Mouse (Mus musculus) liver, embryonic 14.5 days (tissue): ENCODE measurements around the gene Ralgps1. TPM values are rescaled to one million over a fixed set of nuclear protein-coding genes. Genes with fewer than 3 reads are reported as not detected.

ENCODE experiments used
- ATAC-seq: fragments of 200-750 bp; cut with Nextera tagmentation; 2 replicates; pipeline ENCODE4 v1.8.0; 2017; ENCODE audit warnings: moderate number of reproducible peaks, mild to moderate bottlenecking, moderate library complexity; ENCODE audit not compliant: insufficient read depth
- DNase-seq, 3 experiments: peaks; one replicate each; pipeline ENCODE4 v3.0.0-alpha.2; 2012 to 2013; ENCODE audit warnings: low read depth in 3 of 3, low spot score in 3 of 3
- H3K27ac ChIP-seq: fragments of 300-500 bp; sonication (generic); 2 replicates; pipeline ENCODE4 v1.5.1; 2014; ENCODE audit warnings: moderate library complexity, mild to moderate bottlenecking, control low read depth, inconsistent platforms
- H3K27me3 ChIP-seq: fragments of 300-500 bp; sonication (generic); 2 replicates; pipeline ENCODE4 v1.6.1; 2014; ENCODE audit warnings: mild to moderate bottlenecking, low read length, moderate library complexity; ENCODE audit not compliant: control insufficient read depth, insufficient read depth
- H3K36me3 ChIP-seq: fragments of 300-500 bp; sonication (generic); replicated peaks from 2 replicates; pipeline ENCODE4 v1.6.1; 2014; ENCODE audit warnings: low read depth; ENCODE audit not compliant: control insufficient read depth, insufficient read depth
- H3K4me1 ChIP-seq, 2 experiments: fragments of 200-500 bp in 1 of 2; fragments of 300-500 bp in 1 of 2; sonication (generic) in 1 of 2; replicated peaks; 2 replicates each; pipeline ENCODE4 v1.6.1; 2012 to 2014; ENCODE audit warnings: antibody characterized with exemption in 1 of 2, inconsistent platforms in 1 of 2, low read length in 1 of 2; ENCODE audit not compliant: control insufficient read depth in 2 of 2, insufficient read depth in 2 of 2
- H3K4me2 ChIP-seq: fragments of 300-500 bp; sonication (generic); 2 replicates; pipeline ENCODE4 v1.6.1; 2014; ENCODE audit warnings: low read depth, mild to moderate bottlenecking, control low read depth, moderate library complexity
- H3K4me3 ChIP-seq, 2 experiments: fragments of 200-500 bp in 1 of 2; fragments of 300-500 bp in 1 of 2; sonication (generic) in 1 of 2; 2 replicates each; pipeline ENCODE4 v1.5.1; 2012 to 2014; ENCODE audit warnings: low read depth in 2 of 2, low read length in 2 of 2, mild to moderate bottlenecking in 2 of 2, control low read depth in 1 of 2, inconsistent platforms in 1 of 2, moderate library complexity in 1 of 2; ENCODE audit not compliant: insufficient read depth in 1 of 2
- H3K9ac ChIP-seq: fragments of 300-500 bp; sonication (generic); replicated peaks from 2 replicates; pipeline ENCODE4 v1.6.1; 2014; ENCODE audit warnings: mild to moderate bottlenecking, control low read depth, moderate library complexity
- H3K9me3 ChIP-seq: fragments of 300-500 bp; sonication (generic); 2 replicates; pipeline ENCODE4 v1.6.1; 2016; ENCODE audit warnings: low read length, mixed read lengths; ENCODE audit not compliant: control insufficient read depth
- CTCF ChIP-seq: IDR thresholded peaks from 2 replicates; pipeline ENCODE4 v1.5.1; 2016; ENCODE audit warnings: antibody characterized with exemption, low read depth, control low read depth
- EP300 ChIP-seq: IDR thresholded peaks from 2 replicates; pipeline ENCODE4 v1.6.1; 2016; ENCODE audit warnings: antibody characterized with exemption, low read depth
- WGBS: fragments of 180-500 bp; shearing (Covaris S2); extraction: QIAGEN DNeasy Blood & Tissue Kit; methylation state at CpG from one replicate; pipeline ENCODE4 v1.1.7; 2014; ENCODE audit not compliant: insufficient replicate concordance; 5-methylcytosine and 5-hydroxymethylcytosine counted together
- polyA plus RNA-seq, 2 experiments: library from polyadenylated mRNA; depleted of rRNA in 1 of 2; stranded (reverse) in 1 of 2; unstranded in 1 of 2; fragments of >200 nt; fragmentation: Nextera tagmentation in 1 of 2; extraction: Ambion mirVana in 1 of 2; gene quantifications; 2 replicates each; pipeline versions ENCODE4 v1.2.1 to v1.2.3; 2012 to 2014

Ralgps1 gene
- polyA plus RNA-seq, 2 experiments, result 0.58 to 0.71 TPM

DNA sequence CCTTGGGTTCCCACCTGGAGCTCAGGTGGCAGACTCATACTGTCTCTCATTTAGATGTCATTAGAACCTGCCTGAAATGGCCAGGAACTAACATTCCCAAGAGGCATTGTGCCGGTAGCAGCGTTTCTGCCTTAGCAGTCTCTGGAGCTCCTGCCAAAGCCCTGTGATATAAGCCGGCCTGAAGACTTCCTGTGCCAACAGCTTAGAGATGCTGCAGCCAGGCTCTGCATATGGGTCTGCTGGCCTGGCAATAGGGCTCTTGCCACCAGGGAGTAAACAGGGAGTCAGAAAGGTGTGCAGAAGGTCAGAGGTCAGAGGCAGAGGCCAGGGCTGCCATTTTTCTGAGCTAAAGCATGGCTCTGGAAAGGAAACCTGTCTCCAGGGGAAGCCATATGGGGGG is 206.6 kb downstream of the Ralgps1 start:
- Histone ChIP-seq H3K9me3 (no peaks in the 10 kb centered on the region), H3K4me2 (no peak overlapping the region), H3K36me3 (no peaks in the 10 kb centered on the region), H3K4me3 (no peak overlapping the region), H3K9ac (no peak overlapping the region), H3K4me1 (peaks cover 0 to 4% of the 10 kb centered on the region in 2 experiments; a peak in 1 of 4 replicates), H3K27me3 (no peaks in the 10 kb centered on the region), H3K27ac (no peak overlapping the region)
- DNase-seq, result no peak
- TF ChIP-seq CTCF (no peak), EP300 (no peak)
- no peak for ATAC-seq
- 66% methylated on average over 3 of the region's 3 CpGs for whole genome bisulfite sequencing

DNA sequence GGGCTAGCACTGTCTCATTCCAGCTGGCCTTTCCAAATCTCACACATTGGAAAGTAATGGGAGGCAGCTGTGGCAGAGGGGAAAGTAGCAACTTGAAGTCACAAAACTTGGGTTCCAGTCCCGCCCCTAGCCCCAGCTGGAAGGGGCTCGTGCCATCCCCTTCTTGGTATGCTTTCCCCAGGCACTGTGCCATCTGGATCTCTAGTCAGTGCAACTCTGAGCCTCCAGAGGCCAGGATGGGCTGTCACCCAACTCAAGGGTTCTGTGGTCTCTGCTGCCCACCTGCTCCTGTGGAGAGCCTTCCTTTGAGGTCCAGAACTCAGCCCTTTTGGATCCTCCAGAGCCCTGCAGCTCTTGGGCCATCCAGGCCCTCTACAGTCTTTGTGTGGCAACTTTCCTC is 209.2 kb downstream of the Ralgps1 start:
- no peaks in the 10 kb centered on the region for H3K36me3 ChIP-seq
- H3K9ac ChIP-seq, result no peak overlapping the region
- DNase-seq, result no peak
- H3K4me2 ChIP-seq, result no peak overlapping the region
- no peaks in the 10 kb centered on the region for H3K9me3 ChIP-seq
- H3K27ac ChIP-seq, result no peak overlapping the region
- ATAC-seq, result no peak
- TF ChIP-seq CTCF (no peak), EP300 (no peak)
- H3K27me3 ChIP-seq, result no peaks in the 10 kb centered on the region
- 61% methylated on average over 2 of the region's 2 CpGs for WGBS
- H3K4me1 ChIP-seq, result peaks cover 0 to 4% of the 10 kb centered on the region in 2 experiments; a peak in 1 of 4 replicates
- no peak overlapping the region for H3K4me3 ChIP-seq

DNA sequence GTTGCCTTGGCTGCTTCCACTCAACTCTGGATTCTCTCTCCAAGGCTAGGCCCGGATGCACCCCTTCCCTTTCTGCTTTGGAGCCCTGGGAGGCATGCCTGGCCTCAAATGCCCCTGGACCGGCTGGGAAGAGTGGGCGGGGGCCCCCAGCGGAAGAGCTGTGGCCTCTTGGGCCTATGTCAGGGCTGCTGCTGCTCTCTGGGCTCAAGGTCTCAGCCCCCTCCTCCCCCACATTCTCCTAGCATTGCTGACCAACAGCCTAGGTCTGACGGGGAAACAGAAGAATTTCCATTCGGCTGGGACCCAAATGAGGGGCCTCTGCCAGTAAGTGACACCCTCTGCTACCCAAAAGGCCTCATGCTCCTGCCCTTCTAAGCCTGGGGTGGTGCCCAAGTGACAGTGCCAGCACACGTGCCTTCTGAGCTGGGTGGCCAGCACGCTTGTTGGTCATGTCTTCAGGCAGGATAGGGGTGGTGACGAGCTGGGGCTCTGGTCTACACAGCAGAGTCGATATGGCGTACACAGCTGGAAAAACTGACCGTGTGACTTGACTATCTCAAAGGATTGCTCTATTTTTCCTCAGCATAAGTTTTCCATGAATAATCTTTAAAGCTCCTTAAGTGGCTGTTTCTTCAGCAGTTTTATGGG is 210.8 kb downstream of the Ralgps1 start:
- no peak overlapping the region for H3K9ac ChIP-seq
- no peaks in the 10 kb centered on the region for H3K9me3 ChIP-seq
- H3K36me3 ChIP-seq, result no peaks in the 10 kb centered on the region
- no peaks in the 10 kb centered on the region for H3K27me3 ChIP-seq
- no peak for TF ChIP-seq EP300
- TF ChIP-seq CTCF, result no peak
- ATAC-seq (no peak), DNase-seq (no peak)
- H3K4me1 ChIP-seq, result 0 out of 4 replicates have a peak, but pooled peaks cover 0 to under 1% of the 10 kb centered on the region in 2 experiments
- no peak overlapping the region for H3K27ac ChIP-seq
- H3K4me2 ChIP-seq, result no peak overlapping the region
- H3K4me3 ChIP-seq, result no peak overlapping the region
- WGBS, result 60% methylated on average over 12 of the region's 12 CpGs

DNA sequence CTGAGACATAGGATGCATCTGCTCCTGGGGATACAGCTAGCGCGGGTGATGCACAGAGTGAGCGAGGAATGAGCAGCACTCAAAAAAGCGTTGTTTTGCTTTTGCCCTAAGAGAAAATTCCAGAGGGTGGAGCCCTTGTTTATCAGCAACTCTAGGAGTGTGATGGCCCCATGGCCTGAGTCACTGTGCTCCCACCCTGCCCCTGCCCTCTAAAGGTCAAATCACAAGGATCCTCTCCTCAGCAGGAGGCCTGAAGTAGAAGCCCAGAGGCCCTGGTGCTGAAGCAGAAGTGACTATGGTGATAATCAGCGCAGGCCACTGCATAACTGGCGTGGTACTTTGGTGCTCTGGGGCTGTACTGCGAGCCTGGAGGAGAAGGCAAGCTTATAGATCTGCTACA is 211.7 kb downstream of the Ralgps1 start:
- H3K4me1 ChIP-seq, result no peaks in the 10 kb centered on the region
- no peaks in the 10 kb centered on the region for H3K27me3 ChIP-seq
- WGBS, result 74% methylated on average over 7 of the region's 7 CpGs
- H3K4me3 ChIP-seq, result no peak overlapping the region
- no peak overlapping the region for H3K9ac ChIP-seq
- no peak overlapping the region for H3K27ac ChIP-seq
- no peaks in the 10 kb centered on the region for H3K9me3 ChIP-seq
- ATAC-seq (no peak), DNase-seq (no peak)
- TF ChIP-seq CTCF (no peak), EP300 (no peak)
- no peaks in the 10 kb centered on the region for H3K36me3 ChIP-seq
- H3K4me2 ChIP-seq, result no peak overlapping the region

DNA sequence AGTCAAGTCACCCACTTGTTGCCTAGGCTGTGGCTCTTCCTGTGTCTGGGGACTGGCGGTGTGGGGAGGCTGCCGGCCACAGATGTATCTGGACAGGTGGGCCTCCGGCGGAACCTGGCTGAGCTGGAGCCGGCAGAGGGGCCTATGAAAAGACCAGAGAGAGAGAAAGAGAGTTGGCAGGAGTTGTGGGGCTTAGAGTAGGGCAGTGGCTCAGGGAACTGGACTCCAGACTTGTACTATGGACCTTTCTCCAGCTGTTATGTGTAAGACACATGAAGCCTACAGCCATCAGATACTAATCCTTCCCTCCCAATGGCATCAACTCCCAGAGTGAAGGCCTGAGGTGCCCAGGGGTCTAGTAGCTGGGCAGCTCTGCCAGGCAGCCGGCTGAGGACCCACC is 212.4 kb downstream of the Ralgps1 start:
- DNase-seq, result no peak
- 74% methylated on average over 6 of the region's 6 CpGs for WGBS
- TF ChIP-seq EP300 (no peak), CTCF (no peak)
- Histone ChIP-seq H3K4me2 (no peak overlapping the region), H3K9ac (no peak overlapping the region), H3K36me3 (no peaks in the 10 kb centered on the region), H3K27ac (no peak overlapping the region), H3K9me3 (no peaks in the 10 kb centered on the region), H3K4me3 (no peak overlapping the region), H3K4me1 (no peaks in the 10 kb centered on the region), H3K27me3 (no peaks in the 10 kb centered on the region)
- no peak for ATAC-seq
